Mouse (Mus musculus) hindbrain, embryonic 14.5 days (tissue): Measurements from ENCODE around the gene Fsd1. TPM values are rescaled to one million over a fixed set of nuclear protein-coding genes. Genes with fewer than 3 reads are reported as not detected.

ENCODE experiments used
- ATAC-seq: fragments of 200-750 bp; cut with Nextera tagmentation; 2 replicates; pipeline ENCODE4 v1.8.0; 2017; ENCODE audit warnings: moderate number of reproducible peaks, mild to moderate bottlenecking, moderate TSS enrichment, moderate library complexity; ENCODE audit not compliant: low FRiP score
- DNase-seq: peaks from one replicate; pipeline ENCODE4 v3.0.0-alpha.2; 2015; ENCODE audit warnings: low spot score
- H3K27ac ChIP-seq: fragments of 300-500 bp; sonication (generic); 2 replicates; pipeline ENCODE4 v1.5.1; 2014; ENCODE audit warnings: mild to moderate bottlenecking, moderate library complexity
- H3K27me3 ChIP-seq: fragments of 300-500 bp; sonication (generic); 2 replicates; pipeline ENCODE4 v1.6.1; 2014; ENCODE audit warnings: mild to moderate bottlenecking, low read length, mixed read lengths; ENCODE audit not compliant: control insufficient read depth, insufficient read depth
- H3K36me3 ChIP-seq: fragments of 300-500 bp; sonication (generic); replicated peaks from 2 replicates; pipeline ENCODE4 v1.6.1; 2014; ENCODE audit not compliant: control insufficient read depth, insufficient read depth
- H3K4me1 ChIP-seq: fragments of 300-500 bp; sonication (generic); replicated peaks from 2 replicates; pipeline ENCODE4 v1.6.1; 2014; ENCODE audit warnings: antibody characterized with exemption, low read length, mixed read lengths; ENCODE audit not compliant: control insufficient read depth, insufficient read depth
- H3K4me2 ChIP-seq: fragments of 300-500 bp; sonication (generic); replicated peaks from 2 replicates; pipeline ENCODE4 v1.6.1; 2014; ENCODE audit warnings: mild to moderate bottlenecking, moderate library complexity
- H3K4me3 ChIP-seq: fragments of 300-500 bp; sonication (generic); replicated peaks from 2 replicates; pipeline ENCODE4 v1.5.1; 2014; ENCODE audit warnings: mild to moderate bottlenecking, low read length
- H3K9ac ChIP-seq: fragments of 300-500 bp; sonication (generic); 2 replicates; pipeline ENCODE4 v1.6.1; 2014
- H3K9me3 ChIP-seq: fragments of 300-500 bp; sonication (generic); 2 replicates; pipeline ENCODE4 v1.6.1; 2016; ENCODE audit warnings: low read length; ENCODE audit not compliant: control insufficient read depth
- WGBS: fragments of 180-500 bp; shearing (Covaris S2); extraction: QIAGEN DNeasy Blood & Tissue Kit; methylation state at CpG from one replicate; pipeline ENCODE4 v1.1.7; 2014; 5-methylcytosine and 5-hydroxymethylcytosine counted together
- polyA plus RNA-seq: library from polyadenylated mRNA; unstranded; fragments of >200 nt; fragmentation: Nextera tagmentation; extraction: Ambion mirVana; gene quantifications from 2 replicates; pipeline ENCODE4 v1.2.1, GENCODE M21; 2014

Fsd1 gene
- polyA plus RNA-seq, 1 experiment from 2014 or later = 167 TPM

- DNase-seq (peak; percentile 89), ATAC-seq (peak; percentile 66)
- Histone ChIP-seq H3K9me3 (no peaks in the 10 kb centered on the region), H3K4me3 (peak overlapping the region; percentile 53), H3K9ac (peak overlapping the region; percentile 84), H3K4me1 (peaks cover 29% of the 10 kb centered on the region), H3K27ac (peak overlapping the region; percentile 90), H3K4me2 (peak overlapping the region; percentile 88), H3K27me3 (no peaks in the 10 kb centered on the region), H3K36me3 (peaks cover 47% of the 10 kb centered on the region)
- WGBS = 7% methylated on average over 14 of the region's 14 CpGs
Measured at GRCm38 (mm10) chr17:55969560-55969959, 16.7 kb upstream of the Fsd1 start.

DNA sequence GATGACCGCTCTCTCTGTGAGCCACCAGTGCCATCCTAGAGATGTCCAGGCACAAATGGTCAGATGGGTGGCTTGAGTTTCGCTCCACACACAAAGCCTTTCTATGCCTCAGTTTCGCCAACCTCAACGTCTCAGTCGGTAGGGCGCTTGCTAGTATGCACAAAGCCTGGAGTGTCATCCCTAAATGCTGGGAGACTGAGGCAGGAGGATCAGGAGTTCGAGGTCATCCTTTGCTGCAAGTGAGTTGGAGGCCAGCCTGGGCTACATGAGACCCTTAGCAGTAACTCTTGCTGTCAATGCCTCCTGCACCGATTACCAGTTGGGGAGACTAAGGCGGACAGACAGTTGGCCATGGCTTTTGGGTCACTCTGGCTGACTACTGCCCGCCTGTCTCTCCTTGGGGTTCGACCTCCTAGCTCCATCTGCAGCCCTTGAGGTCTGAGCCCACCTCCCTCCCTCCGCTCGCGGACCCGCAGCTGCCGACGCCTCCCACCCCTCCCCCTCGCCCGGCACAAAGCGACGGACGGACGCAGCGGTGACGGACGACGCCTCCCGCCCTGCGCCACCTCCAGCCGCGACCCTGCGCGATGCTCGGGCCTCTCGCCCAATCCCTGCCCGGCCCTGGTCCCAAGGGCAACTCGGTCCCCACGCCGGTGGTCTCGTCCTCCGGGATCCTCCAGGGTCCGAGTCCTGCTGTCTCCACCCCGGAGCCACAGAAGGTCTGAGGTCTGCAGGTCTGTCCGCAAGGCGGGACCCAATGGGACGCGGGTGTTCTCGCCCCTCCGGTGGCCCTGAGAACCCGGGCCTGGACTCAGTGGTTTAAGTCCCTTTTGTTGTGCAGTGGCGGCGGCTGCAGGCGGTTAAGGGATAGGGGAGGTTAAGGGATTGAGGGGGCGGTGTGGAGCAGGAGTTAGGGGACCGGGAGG is 16.1 kb upstream of the Fsd1 start, which contains the start of gene Shd:
Shd (plus strand) TSS at position 502 of the 926 bp plus-strand sequence.
- peak within 1 kb of the TSS; percentile 84 for H3K9ac ChIP-seq
- peak within 1 kb of the TSS; percentile 88 for H3K4me2 ChIP-seq
- peak within 1 kb of the TSS; percentile 90 for H3K27ac ChIP-seq
- whole genome bisulfite sequencing = 7% methylated on average over 49 of the region's 55 CpGs
- no peaks in the 10 kb centered on the region for H3K27me3 ChIP-seq
- peak; percentile 58 for DNase-seq
- H3K4me3 ChIP-seq = peak within 1 kb of the TSS; percentile 53
- no peaks in the 10 kb centered on the region for H3K9me3 ChIP-seq
- H3K4me1 ChIP-seq = peaks cover 29% of the 10 kb centered on the region
- H3K36me3 ChIP-seq = peaks cover 47% of the 10 kb centered on the region
- peak; percentile 52 for ATAC-seq

DNA sequence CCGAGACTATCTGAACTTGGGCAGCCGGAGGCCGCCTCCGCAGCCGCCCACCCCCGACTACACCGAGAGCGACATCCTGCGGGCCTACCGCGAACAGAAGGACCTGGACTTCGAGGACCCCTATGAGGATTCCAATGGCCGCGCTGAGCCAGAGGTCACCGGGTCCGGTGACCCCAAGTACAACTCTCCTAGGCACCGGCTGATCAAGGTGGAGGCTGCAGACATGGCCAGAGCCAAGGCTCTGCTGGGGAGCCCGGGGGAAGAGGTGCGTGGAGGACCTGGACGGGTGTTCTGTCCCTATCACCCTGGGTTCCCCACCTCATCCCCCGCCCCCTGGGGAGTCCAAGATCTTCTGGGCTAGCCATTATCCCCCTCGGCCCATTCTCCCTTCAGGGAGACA is 14.9 kb upstream of the Fsd1 start:
- Histone ChIP-seq H3K4me3 (peak overlapping the region; percentile 53), H3K4me1 (peaks cover 29% of the 10 kb centered on the region), H3K36me3 (peaks cover 40% of the 10 kb centered on the region), H3K27me3 (no peaks in the 10 kb centered on the region), H3K27ac (0 out of 2 replicates have a peak overlapping the region, but pooled peaks have one; percentile 41), H3K4me2 (peak overlapping the region; percentile 88), H3K9ac (peak overlapping the region; percentile 84), H3K9me3 (no peaks in the 10 kb centered on the region)
- no peak for DNase-seq
- 20% methylated on average over 22 of the region's 22 CpGs for WGBS
- ATAC-seq = no peak

DNA sequence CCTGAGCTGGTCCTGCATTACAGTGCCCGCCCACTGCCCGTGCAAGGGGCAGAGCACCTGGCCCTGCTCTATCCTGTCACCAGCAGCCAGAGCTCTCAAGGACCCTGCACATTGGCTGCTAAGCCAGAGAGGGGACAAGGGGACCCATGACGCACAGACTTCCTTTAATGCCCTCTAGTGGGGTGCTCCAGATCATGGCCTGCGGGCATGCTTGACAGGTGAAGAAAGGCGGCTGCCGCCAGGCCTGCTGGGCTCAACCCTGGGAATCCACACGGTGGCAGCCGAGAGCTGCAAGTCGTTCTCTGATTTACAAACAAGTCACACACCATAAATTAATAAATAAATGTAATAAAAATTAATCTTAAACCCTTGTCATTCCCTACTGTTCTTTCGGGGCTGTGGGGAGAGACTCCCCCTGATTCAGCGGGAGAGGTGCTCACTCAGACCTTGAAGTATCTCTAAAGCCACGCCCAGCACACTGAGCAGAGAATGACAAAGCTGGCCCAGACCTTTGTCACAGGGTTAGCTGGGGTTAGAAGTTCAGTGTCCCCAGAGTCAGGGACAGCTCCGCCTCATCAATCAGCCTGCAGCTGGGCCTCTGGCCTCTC is 9.9 kb upstream of the Fsd1 start:
- H3K4me2 ChIP-seq = peak overlapping the region; percentile 16; the same call in 1 of the 2 replicates
- H3K9ac ChIP-seq = peak overlapping the region; percentile 36
- WGBS = 14% methylated on average over 13 of the region's 13 CpGs

DNA sequence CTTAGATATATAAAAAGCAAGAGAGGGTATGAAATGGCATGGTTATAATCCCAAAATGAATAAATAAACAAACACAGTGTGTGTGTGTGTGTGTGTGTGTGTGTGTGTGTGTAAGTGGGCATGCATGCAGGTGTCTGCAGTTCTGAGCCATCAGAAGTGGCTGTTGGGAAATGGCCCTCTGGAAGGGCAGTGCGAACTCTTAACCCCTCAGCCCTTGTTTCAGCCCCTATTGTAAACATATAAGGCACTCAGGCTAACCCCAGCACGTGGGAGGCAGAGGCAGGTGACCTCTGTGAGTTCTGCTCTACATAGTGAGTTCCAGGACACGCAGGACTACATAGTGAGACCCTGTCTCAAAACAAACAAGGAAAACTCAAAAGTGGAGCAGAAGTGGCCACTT is 9.0 kb upstream of the Fsd1 start:
- no peaks in the 10 kb centered on the region for H3K27me3 ChIP-seq
- H3K9ac ChIP-seq = 0 out of 2 replicates have a peak overlapping the region, but pooled peaks have one; percentile 25
- no peak for DNase-seq
- no peak overlapping the region for H3K4me3 ChIP-seq
- H3K9me3 ChIP-seq = no peaks in the 10 kb centered on the region
- 59% methylated on average over 3 of the region's 3 CpGs for WGBS
- H3K4me1 ChIP-seq = no peaks in the 10 kb centered on the region
- ATAC-seq = no peak
- H3K4me2 ChIP-seq = no peak overlapping the region
- peak overlapping the region; percentile 70; the same call in 1 of the 2 replicates for H3K27ac ChIP-seq
- peaks cover 21% of the 10 kb centered on the region for H3K36me3 ChIP-seq

More for the DNA sequence above, 9.9 kb upstream of the Fsd1 start:
- no peak overlapping the region for H3K4me3 ChIP-seq
- no peaks in the 10 kb centered on the region for H3K27me3 ChIP-seq
- H3K36me3 ChIP-seq = peaks cover 21% of the 10 kb centered on the region
- no peaks in the 10 kb centered on the region for H3K9me3 ChIP-seq
- peak overlapping the region; percentile 70 for H3K27ac ChIP-seq
- peak; percentile 81 for DNase-seq
- peak; percentile 75 for ATAC-seq
- H3K4me1 ChIP-seq = peaks cover 7% of the 10 kb centered on the region

GRCm38 (mm10) chr17:55990278-55990898 is 4.1 kb downstream of the Fsd1 start:
- H3K4me1 ChIP-seq = 0 out of 2 replicates have a peak, but pooled peaks cover 6% of the 10 kb centered on the region
- H3K4me3 ChIP-seq = no peak overlapping the region
- H3K27ac ChIP-seq = no peak overlapping the region
- ATAC-seq (no peak), DNase-seq (no peak)
- H3K9ac ChIP-seq = no peak overlapping the region
- H3K27me3 ChIP-seq = no peaks in the 10 kb centered on the region
- H3K9me3 ChIP-seq = no peaks in the 10 kb centered on the region
- H3K4me2 ChIP-seq = no peak overlapping the region
- H3K36me3 ChIP-seq = peaks cover 62% of the 10 kb centered on the region
- WGBS = 95% methylated on average over 8 of the region's 8 CpGs

DNA sequence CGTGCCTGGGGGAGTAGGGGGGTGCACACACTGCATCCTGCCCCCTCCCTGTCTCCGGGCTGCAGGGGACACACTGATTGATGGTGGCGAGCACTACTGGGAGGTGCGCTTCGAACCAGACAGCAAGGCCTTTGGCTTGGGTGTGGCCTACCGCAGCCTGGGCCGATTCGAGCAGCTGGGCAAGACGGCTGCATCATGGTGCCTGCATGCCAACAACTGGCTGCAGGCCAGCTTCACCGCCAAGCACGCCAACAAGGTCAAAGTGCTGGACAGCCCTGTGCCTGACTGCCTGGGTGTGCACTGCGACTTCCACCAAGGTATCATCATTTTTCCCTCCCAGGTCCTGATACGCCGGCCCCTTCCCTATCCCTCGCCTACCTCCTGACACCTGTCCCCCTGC is 9.7 kb downstream of the Fsd1 start:
- DNase-seq = no peak
- Histone ChIP-seq H3K4me1 (no peaks in the 10 kb centered on the region), H3K4me3 (no peak overlapping the region), H3K4me2 (no peak overlapping the region), H3K27me3 (peaks cover 14% of the 10 kb centered on the region; the same call in 1 of the 2 replicates), H3K9me3 (no peaks in the 10 kb centered on the region), H3K27ac (no peak overlapping the region), H3K36me3 (peaks cover 61% of the 10 kb centered on the region), H3K9ac (no peak overlapping the region)
- 83% methylated on average over 14 of the region's 15 CpGs for WGBS
- no peak for ATAC-seq

GRCm38 (mm10) chr17:55999794-56000499 is 13.6 kb downstream of the Fsd1 start:
- peaks cover 14% of the 10 kb centered on the region; the same call in 1 of the 2 replicates for H3K27me3 ChIP-seq
- H3K9ac ChIP-seq = no peak overlapping the region
- no peak overlapping the region for H3K27ac ChIP-seq
- H3K9me3 ChIP-seq = no peaks in the 10 kb centered on the region
- H3K36me3 ChIP-seq = peaks cover 23% of the 10 kb centered on the region
- DNase-seq = no peak
- 7% methylated on average over 30 of the region's 30 CpGs for WGBS
- H3K4me1 ChIP-seq = no peaks in the 10 kb centered on the region
- H3K4me3 ChIP-seq = no peak overlapping the region
- no peak overlapping the region for H3K4me2 ChIP-seq
- ATAC-seq = peak; percentile 15; the same call in 1 of the 2 replicates
